Mouse (Mus musculus): ENCODE data around the gene Gm20869. TPM values are rescaled to one million over a fixed set of nuclear protein-coding genes. Genes with fewer than 3 reads are reported as not detected.

Gm20869 gene
- not detected for total RNA-seq (2023)

GRCm38 (mm10) chrY:71469149-71469548 lies at the start of gene Gm20869:
Gene Gm20869 (plus strand): TSS chrY:71469449.

Other genes with a start within 250 kb of the Gm20869 start
- gene Gm20870, start 222.6 kb downstream of the Gm20869 start, total RNA-seq (2023): not detected